Mouse (Mus musculus) heart, adult 2 months (tissue): ENCODE measurements around the gene Usp34. TPM values are rescaled to one million over a fixed set of nuclear protein-coding genes. Genes with fewer than 3 reads are reported as not detected.
"Not testable (repeated sequence)": the region's sequence is repeated elsewhere in the genome, so short reads cannot be mapped to it uniquely, and the experiment has no call there.

ENCODE experiments used
- DNase-seq, 2 experiments: peaks; one replicate each; pipeline ENCODE4 v3.0.0; 2021
- H3K27ac ChIP-seq: fragments of 200-600 bp; 2 replicates; pipeline ENCODE4 v1.8.1; 2022
- H3K27me3 ChIP-seq: fragments of 200-500 bp; 2 replicates; pipeline ENCODE4 v1.6.1; 2012; ENCODE audit warnings: mild to moderate bottlenecking, low read length, inconsistent platforms, mixed read lengths; ENCODE audit not compliant: control insufficient read depth, insufficient read depth
- H3K36me3 ChIP-seq: fragments of 200-500 bp; 2 replicates; pipeline ENCODE4 v1.6.1; 2012; ENCODE audit warnings: low read length, inconsistent platforms; ENCODE audit not compliant: control insufficient read depth, insufficient read depth
- H3K4me1 ChIP-seq: fragments of 200-500 bp; 2 replicates; pipeline ENCODE4 v1.6.1; 2011; ENCODE audit warnings: low read length; ENCODE audit not compliant: control insufficient read depth, insufficient read depth
- H3K4me3 ChIP-seq: fragments of 200-600 bp; 2 replicates; pipeline ENCODE4 v1.8.1; 2022
- H3K79me2 ChIP-seq: fragments of 200-500 bp; replicated peaks from 2 replicates; pipeline ENCODE4 v1.6.1; 2012; ENCODE audit warnings: mild to moderate bottlenecking, inconsistent platforms, low read length, moderate library complexity, mixed read lengths; ENCODE audit not compliant: control insufficient read depth, insufficient read depth
- H3K9ac ChIP-seq: fragments of 200-500 bp; 2 replicates; pipeline ENCODE4 v1.6.1; 2012; ENCODE audit warnings: low read depth, mild to moderate bottlenecking, control low read depth, inconsistent platforms, low read length, mixed read lengths
- CTCF ChIP-seq: fragments of 200-600 bp; IDR thresholded peaks from 2 replicates; pipeline ENCODE4 v1.8.1; 2022; ENCODE audit warnings: antibody characterized with exemption, mild to moderate bottlenecking, moderate library complexity
- EP300 ChIP-seq: fragments of 200-500 bp; IDR thresholded peaks from 2 replicates; pipeline ENCODE4 v1.6.1; 2011; ENCODE audit warnings: low read depth, low read length, control low read depth; ENCODE audit not compliant: insufficient read depth
- POLR2A ChIP-seq: fragments of 200-500 bp; IDR thresholded peaks from 2 replicates; pipeline ENCODE4 v1.6.1; 2011; ENCODE audit warnings: mild to moderate bottlenecking, low read depth, low read length, control low read depth; ENCODE audit not compliant: insufficient read depth
- WGBS: fragments of 180-500 bp; shearing (Covaris S2); methylation state at CpG from one replicate; pipeline ENCODE4 v1.1.7; 2018; 5-methylcytosine and 5-hydroxymethylcytosine counted together
- intact Hi-C: fragments of 180-260 bp; cut with DNase I; formaldehyde crosslinking; loops from one replicate; pipeline ENCODE4 v1.15.1; 2025
- polyA plus RNA-seq: library from polyadenylated mRNA; depleted of rRNA; stranded (reverse); fragments of >200 nt; gene quantifications from 2 replicates; pipeline ENCODE4 v1.2.3, GENCODE M21; 2012
- total RNA-seq, 2 experiments: library from RNA; stranded (reverse); gene quantifications; 2 replicates each; pipeline ENCODE4 v1.2.3; 2021

Gene Usp34
- total and polyA plus RNA-seq, 3 experiments, result 8.0 to 38.3 (median 33.5) TPM

GRCm38 (mm10) chr11:23329413-23329812, 22.7 kb downstream of the Usp34 start:
- no peaks in the 10 kb centered on the region for H3K27me3 ChIP-seq
- no peak overlapping the region for H3K9ac ChIP-seq
- H3K4me1 ChIP-seq, result peaks cover 1% of the 10 kb centered on the region
- H3K79me2 ChIP-seq, result no peaks in the 10 kb centered on the region; the same call in 1 of the 2 replicates
- H3K27ac ChIP-seq, result no peak overlapping the region
- intact Hi-C loops, result no loop called here
- DNase-seq, result no peak
- no peak for TF ChIP-seq POLR2A
- no peak for TF ChIP-seq CTCF
- no peak for TF ChIP-seq EP300
- WGBS, result 74% methylated on average over 2 of the region's 2 CpGs
- H3K36me3 ChIP-seq, result peaks cover 6% of the 10 kb centered on the region
- H3K4me3 ChIP-seq, result no peak overlapping the region

DNA sequence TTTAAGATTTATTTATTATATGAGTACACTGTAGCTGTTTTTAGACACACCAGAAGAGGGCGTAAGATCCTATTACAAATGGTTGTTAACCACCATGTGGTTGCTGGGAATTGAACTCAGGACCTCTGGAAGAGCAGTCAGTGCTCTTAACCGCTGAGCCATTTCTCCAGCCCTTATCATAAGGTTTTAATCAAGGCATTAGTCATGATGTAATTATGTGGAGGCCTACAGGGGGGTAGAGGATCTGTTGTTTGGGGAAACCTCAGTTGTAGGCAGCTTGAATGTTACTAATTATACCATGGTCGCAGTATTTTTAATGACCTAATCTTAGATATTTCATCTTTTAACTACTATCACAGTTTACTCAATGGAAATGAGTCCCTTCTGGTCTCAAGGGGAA, 25.4 kb downstream of the Usp34 start:
- intact Hi-C loops, result no loop called here
- WGBS, result 63% methylated on average over 3 of the region's 3 CpGs

GRCm38 (mm10) chr11:23335160-23335559, 28.5 kb downstream of the Usp34 start:
- H3K9ac ChIP-seq, result no peak overlapping the region
- 71% methylated on average over 1 of the region's 1 CpGs for WGBS
- H3K4me3 ChIP-seq, result no peak overlapping the region
- H3K27me3 ChIP-seq, result no peaks in the 10 kb centered on the region
- intact Hi-C loops, result no loop called here
- TF ChIP-seq EP300 (no peak), POLR2A (no peak), CTCF (no peak)
- peaks cover 6% of the 10 kb centered on the region for H3K36me3 ChIP-seq
- peaks cover 1% of the 10 kb centered on the region for H3K4me1 ChIP-seq
- no peak overlapping the region for H3K27ac ChIP-seq
- no peaks in the 10 kb centered on the region for H3K79me2 ChIP-seq
- DNase-seq, result no peak

More for the DNA sequence above, 25.4 kb downstream of the Usp34 start:
- Histone ChIP-seq H3K36me3 (peaks cover 6% of the 10 kb centered on the region), H3K4me3 (no peak overlapping the region), H3K9ac (no peak overlapping the region), H3K79me2 (no peaks in the 10 kb centered on the region; the same call in 1 of the 2 replicates), H3K27me3 (no peaks in the 10 kb centered on the region), H3K4me1 (peaks cover 1% of the 10 kb centered on the region), H3K27ac (no peak overlapping the region)
- TF ChIP-seq EP300, result no peak
- 0 out of 2 replicates have a peak, but pooled peaks have one; percentile 18 for TF ChIP-seq CTCF
- no peak for TF ChIP-seq POLR2A
- no peak for DNase-seq

DNA sequence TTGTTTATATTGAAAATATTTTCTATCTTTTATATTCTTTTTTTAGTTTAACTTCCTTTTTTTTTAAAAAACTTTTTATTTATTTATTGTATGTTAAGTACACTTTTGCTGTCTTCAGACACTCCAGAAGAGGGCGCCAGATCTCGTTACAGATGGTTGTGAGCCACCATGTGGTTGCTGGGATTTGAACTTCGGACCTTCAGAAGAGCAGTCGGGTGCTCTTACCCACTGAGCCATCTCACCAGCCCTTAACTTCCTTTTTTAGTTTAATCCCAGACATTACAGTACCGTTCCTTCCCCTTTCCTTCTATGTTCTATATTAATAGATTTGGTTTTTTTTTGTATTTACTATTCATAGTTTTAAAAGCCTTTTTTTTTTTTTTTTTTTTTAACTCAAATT, 50.5 kb downstream of the Usp34 start:
- H3K9ac ChIP-seq, H3K4me3 ChIP-seq, H3K79me2 ChIP-seq, H3K4me1 ChIP-seq, H3K27me3 ChIP-seq, H3K27ac ChIP-seq, intact Hi-C loops, DNase-seq, H3K36me3 ChIP-seq: not testable (repeated sequence)
- WGBS, result 72% methylated on average over 5 of the region's 5 CpGs
- peak; percentile 57 for TF ChIP-seq CTCF

DNA sequence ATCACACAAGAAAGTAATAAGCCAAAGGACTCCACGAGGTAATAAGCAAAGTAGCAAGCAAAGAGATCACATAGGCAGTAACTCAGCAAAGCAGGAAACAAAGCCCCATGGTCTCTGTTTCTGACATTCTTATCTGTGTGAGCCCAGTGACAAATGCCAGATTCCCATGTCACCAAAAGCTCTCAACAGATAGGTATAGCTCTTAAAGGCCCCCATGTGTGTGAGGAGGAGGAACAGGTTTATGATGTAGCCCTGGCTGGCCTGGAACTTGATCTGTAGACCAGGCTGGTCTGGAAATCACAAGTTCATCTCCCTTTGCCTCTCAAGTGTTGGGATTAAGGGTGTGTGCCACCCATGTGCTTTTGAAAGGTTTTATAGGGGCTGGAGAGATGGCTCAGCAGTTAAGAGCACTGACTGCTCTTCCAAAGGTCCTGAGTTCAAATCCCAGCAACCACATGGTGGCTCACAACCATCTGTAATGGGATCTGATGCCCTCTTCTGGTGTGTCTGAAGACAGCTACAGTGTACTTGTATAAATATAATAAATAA, 53.1 kb downstream of the Usp34 start:
- 20% methylated on average over 1 of the region's 1 CpGs for WGBS
- H3K27ac ChIP-seq, result not testable (repeated sequence)

DNA sequence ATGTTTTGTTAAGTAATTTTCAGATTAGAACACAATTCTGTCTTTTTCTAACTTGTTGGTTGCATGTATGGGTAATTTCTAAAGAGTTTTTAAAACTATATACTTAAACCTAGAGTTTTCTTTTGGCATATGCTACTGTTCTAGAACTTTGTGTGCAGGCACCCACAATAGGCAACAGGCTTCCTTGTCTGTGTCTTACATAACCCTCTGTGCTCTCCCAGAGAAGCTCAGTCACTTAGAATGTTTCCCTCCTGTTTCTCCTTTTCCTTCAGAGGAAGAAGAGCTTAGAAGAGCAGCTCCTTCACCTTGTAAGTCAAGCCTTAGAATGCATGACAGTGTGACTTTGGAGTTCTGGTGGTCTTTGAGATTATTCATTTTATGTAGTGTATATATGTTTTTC, 55.6 kb downstream of the Usp34 start:
- intact Hi-C loops, result no loop called here
- Histone ChIP-seq H3K4me3 (no peak overlapping the region), H3K79me2 (no peaks in the 10 kb centered on the region), H3K4me1 (no peaks in the 10 kb centered on the region), H3K36me3 (peaks cover 10% of the 10 kb centered on the region), H3K9ac (no peak overlapping the region), H3K27me3 (no peaks in the 10 kb centered on the region), H3K27ac (no peak overlapping the region)
- DNase-seq, result no peak
- TF ChIP-seq POLR2A (no peak), CTCF (no peak), EP300 (no peak)

More for the DNA sequence above, 53.1 kb downstream of the Usp34 start:
- H3K4me1 ChIP-seq, H3K27me3 ChIP-seq, H3K4me3 ChIP-seq, H3K9ac ChIP-seq, H3K36me3 ChIP-seq, intact Hi-C loops, DNase-seq, H3K79me2 ChIP-seq: not testable (repeated sequence)

- H3K9ac ChIP-seq, result no peak overlapping the region
- H3K4me3 ChIP-seq, result no peak overlapping the region
- DNase-seq, result no peak
- WGBS, result 87% methylated on average over 3 of the region's 3 CpGs
- TF ChIP-seq EP300, result no peak
- no peak for TF ChIP-seq CTCF
- no peak for TF ChIP-seq POLR2A
- intact Hi-C loops, result no loop called here
- H3K4me1 ChIP-seq, result no peaks in the 10 kb centered on the region
- no peak overlapping the region for H3K27ac ChIP-seq
- H3K79me2 ChIP-seq, result no peaks in the 10 kb centered on the region
- peaks cover 14% of the 10 kb centered on the region for H3K36me3 ChIP-seq
- no peaks in the 10 kb centered on the region for H3K27me3 ChIP-seq
Observed at GRCm38 (mm10) chr11:23364348-23364747, 57.7 kb downstream of the Usp34 start.
